Mouse (Mus musculus): ENCODE results near the gene Cysrt1. TPM values are rescaled to one million over a fixed set of nuclear protein-coding genes. Genes with fewer than 3 reads are reported as not detected.

The Cysrt1 gene
- polyA plus RNA-seq (2012; ENCODE audit: insufficient read depth, insufficient read length, low replicate concordance, missing spikeins) = not detected in 2 replicates

DNA sequence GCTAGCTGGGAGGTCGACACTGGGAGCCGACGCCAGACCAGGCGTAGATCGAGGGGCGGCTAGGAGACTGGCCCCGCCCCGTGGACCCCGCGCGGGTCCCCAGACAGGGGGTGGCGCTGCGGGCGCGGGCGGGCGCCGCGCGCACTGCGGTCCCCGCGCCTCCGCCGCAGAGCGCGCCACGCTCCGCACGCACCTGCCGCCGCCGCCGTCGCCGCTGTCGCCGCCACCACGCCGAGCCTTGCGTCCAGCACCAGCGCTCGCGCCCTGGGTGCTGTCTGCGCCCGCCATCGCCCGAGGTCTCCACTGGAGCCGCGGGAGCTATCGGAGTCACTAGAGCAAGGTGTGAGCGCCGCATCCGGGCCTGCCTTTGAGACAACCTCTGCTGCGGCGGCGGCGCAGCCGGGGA is at the start of gene Cysrt1, which contains the start of gene Rnf208:
Gene Cysrt1, minus strand, starts transcription at position 352 of the 406 bp plus-strand sequence.
Gene Rnf208, plus strand, starts transcription at position 155 of the 406 bp plus-strand sequence.
- peaks cover 26% of the 10 kb centered on the region for H3K4me1 ChIP-seq (ENCODE audit: control insufficient read depth, insufficient read depth, low read length)
- TF ChIP-seq CTCF (IDR thresholded peaks at IDR 0.05; ENCODE audit: insufficient read depth, low read depth, low read length) (no peak), POLR2A (IDR thresholded peaks at IDR 0.05; ENCODE audit: insufficient read depth, low read depth, low read length) (peak; percentile 39)
- peak within 1 kb of the TSS; percentile 56; the same call in 1 of the 2 replicates for H3K27ac ChIP-seq (ENCODE audit: insufficient read depth, low read depth, low read length)
- WGBS = 0% methylated on average over 52 of the region's 59 CpGs
- peak within 1 kb of the TSS; percentile 89 for H3K4me3 ChIP-seq (ENCODE audit: insufficient read depth, low read depth, low read length)

DNA sequence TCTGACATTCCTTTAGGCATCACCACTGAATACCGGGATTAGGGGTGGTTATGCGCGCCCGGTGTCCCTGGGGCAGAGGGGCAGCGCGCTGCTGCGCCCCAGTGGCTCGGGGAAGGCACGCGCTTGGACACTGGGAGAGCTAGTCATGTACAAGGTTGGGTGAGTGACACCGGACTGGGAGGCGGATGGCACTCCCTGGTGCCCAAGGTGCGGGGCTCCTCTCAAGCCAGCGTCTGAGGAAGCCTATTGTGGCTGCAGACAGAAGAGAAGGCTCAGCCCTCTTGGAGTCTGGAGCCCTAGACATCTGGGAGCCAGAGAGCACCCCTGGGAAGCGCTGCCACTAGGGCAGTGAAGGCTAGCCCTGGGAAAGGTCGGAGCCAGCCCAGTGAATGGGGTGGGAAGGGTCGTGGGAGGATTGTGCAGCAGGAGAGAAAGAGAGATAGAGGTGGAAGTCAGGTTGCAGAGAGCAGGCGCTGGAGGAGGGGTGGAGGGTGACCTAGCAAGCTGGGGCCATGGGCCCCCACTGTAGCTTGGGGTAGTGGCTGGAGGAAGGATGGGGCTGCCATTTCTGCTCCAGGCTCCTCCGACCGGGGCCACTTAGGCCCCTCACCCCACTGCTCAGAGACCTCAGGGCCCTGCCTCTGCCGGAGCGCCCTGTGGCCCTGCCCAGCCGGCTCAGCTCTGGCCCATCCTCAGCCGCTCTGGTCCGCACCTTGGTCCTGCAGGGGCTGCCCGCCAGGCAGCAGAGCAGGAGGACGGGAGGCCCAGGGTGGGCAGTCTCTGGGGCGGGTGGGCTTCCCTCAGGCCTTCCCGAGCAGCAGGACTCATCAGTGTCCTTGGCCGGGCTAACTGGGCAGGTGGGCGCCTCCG is 49.2 kb upstream of the Cysrt1 start:
- H3K4me1 ChIP-seq (ENCODE audit: control insufficient read depth, insufficient read depth, low read length) = peaks cover 83% of the 10 kb centered on the region
- H3K4me3 ChIP-seq (ENCODE audit: insufficient read depth, low read depth, low read length) = no peak overlapping the region
- WGBS = 17% methylated on average over 32 of the region's 32 CpGs
- peak overlapping the region; percentile 34; the same call in 1 of the 2 replicates for H3K27ac ChIP-seq (ENCODE audit: insufficient read depth, low read depth, low read length)
- no peak for TF ChIP-seq POLR2A (IDR thresholded peaks at IDR 0.05; ENCODE audit: insufficient read depth, low read depth, low read length)
- TF ChIP-seq CTCF (IDR thresholded peaks at IDR 0.05; ENCODE audit: insufficient read depth, low read depth, low read length) = no peak; the same call in 1 of the 2 replicates

DNA sequence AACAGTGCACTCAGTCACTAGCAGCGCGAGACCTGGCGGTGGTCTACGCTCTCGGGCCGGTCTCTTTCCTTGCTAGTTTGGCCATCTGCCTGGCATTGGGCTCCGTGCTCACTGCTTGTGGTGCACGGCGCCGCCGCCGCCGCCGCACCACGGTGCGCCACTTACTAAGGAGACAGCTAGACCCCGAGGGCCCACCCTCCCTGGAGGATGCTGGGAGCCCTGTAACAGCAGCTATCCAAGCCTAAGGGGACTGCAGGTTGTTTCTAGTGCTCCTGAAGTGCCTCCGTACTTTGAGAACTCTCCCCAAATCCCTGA is 48.5 kb upstream of the Cysrt1 start:
- 1% methylated on average over 18 of the region's 18 CpGs for WGBS
- TF ChIP-seq CTCF (IDR thresholded peaks at IDR 0.05; ENCODE audit: insufficient read depth, low read depth, low read length) (peak; percentile 23; the same call in 1 of the 2 replicates), POLR2A (IDR thresholded peaks at IDR 0.05; ENCODE audit: insufficient read depth, low read depth, low read length) (no peak; the same call in 1 of the 2 replicates)
- H3K4me1 ChIP-seq (ENCODE audit: control insufficient read depth, insufficient read depth, low read length) = peaks cover 82% of the 10 kb centered on the region
- H3K4me3 ChIP-seq (ENCODE audit: insufficient read depth, low read depth, low read length) = no peak overlapping the region
- peak overlapping the region; percentile 34; the same call in 1 of the 2 replicates for H3K27ac ChIP-seq (ENCODE audit: insufficient read depth, low read depth, low read length)

DNA sequence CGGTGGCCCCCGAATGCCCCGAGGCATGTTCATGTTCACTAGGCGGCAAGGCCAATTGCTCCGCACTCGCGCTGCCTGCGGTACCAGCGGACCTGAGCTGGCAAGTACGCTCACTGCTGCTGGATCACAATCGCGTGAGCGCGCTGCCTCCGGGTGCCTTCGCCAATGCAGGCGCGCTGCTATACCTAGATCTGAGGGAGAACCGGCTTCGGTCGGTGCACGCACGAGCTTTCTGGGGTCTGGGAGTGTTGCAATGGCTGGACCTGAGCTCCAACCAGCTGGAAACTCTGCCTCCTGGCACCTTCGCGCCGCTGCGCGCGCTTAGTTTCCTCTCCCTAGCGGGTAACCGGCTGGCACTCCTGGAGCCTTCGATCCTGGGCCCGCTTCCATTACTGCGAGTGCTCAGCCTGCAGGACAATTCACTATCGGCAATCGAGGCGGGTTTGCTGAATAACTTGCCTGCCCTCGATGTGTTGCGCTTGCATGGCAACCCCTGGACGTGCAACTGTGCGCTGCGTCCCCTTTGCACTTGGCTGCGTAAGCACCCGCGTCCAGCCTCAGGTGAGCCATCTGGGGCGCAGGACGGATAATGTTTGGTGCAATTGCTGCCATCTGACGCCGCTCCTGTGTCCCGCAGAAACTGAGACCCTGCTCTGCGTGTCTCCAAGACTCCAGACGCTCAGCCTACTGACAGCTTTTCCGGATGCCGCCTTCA is 48.0 kb upstream of the Cysrt1 start:
- Histone ChIP-seq H3K27ac (ENCODE audit: insufficient read depth, low read depth, low read length) (peak overlapping the region; percentile 29; the same call in 1 of the 2 replicates), H3K4me3 (ENCODE audit: insufficient read depth, low read depth, low read length) (peak overlapping the region; percentile 14; the same call in 1 of the 2 replicates), H3K4me1 (ENCODE audit: control insufficient read depth, insufficient read depth, low read length) (peaks cover 77% of the 10 kb centered on the region)
- WGBS = 2% methylated on average over 54 of the region's 54 CpGs
- peak; percentile 17 for TF ChIP-seq POLR2A (IDR thresholded peaks at IDR 0.05; ENCODE audit: insufficient read depth, low read depth, low read length)
- no peak for TF ChIP-seq CTCF (IDR thresholded peaks at IDR 0.05; ENCODE audit: insufficient read depth, low read depth, low read length)

DNA sequence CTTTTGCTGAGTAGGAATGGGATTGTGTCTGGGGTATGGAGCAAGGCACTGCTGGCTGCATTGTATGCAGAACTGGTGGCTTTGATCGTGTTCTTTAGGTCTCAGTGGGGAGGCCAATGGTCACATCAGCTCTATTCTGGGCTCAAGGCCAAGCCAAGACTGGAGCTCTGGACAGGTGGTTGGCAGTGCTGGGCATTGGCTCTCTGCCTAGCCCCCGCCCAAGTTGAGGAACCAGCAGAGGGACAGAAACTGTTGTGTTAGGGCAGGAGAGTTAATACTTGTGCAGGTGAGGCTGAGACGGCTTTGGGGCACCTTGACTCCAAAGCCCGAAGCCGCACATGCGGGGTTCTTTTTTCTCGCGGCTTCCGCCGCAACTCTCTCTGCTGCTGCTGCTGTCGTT is 47.4 kb upstream of the Cysrt1 start, which contains the start of gene Lrrc26:
Gene Lrrc26, plus strand, starts transcription at position 265 of the 400 bp plus-strand sequence.
- peaks cover 72% of the 10 kb centered on the region for H3K4me1 ChIP-seq (ENCODE audit: control insufficient read depth, insufficient read depth, low read length)
- no peak for TF ChIP-seq POLR2A (IDR thresholded peaks at IDR 0.05; ENCODE audit: insufficient read depth, low read depth, low read length)
- no peak for TF ChIP-seq CTCF (IDR thresholded peaks at IDR 0.05; ENCODE audit: insufficient read depth, low read depth, low read length)
- WGBS = 8% methylated on average over 11 of the region's 11 CpGs
- peak within 1 kb of the TSS; percentile 14; the same call in 1 of the 2 replicates for H3K4me3 ChIP-seq (ENCODE audit: insufficient read depth, low read depth, low read length)
- peak within 1 kb of the TSS; percentile 29; the same call in 1 of the 2 replicates for H3K27ac ChIP-seq (ENCODE audit: insufficient read depth, low read depth, low read length)

DNA sequence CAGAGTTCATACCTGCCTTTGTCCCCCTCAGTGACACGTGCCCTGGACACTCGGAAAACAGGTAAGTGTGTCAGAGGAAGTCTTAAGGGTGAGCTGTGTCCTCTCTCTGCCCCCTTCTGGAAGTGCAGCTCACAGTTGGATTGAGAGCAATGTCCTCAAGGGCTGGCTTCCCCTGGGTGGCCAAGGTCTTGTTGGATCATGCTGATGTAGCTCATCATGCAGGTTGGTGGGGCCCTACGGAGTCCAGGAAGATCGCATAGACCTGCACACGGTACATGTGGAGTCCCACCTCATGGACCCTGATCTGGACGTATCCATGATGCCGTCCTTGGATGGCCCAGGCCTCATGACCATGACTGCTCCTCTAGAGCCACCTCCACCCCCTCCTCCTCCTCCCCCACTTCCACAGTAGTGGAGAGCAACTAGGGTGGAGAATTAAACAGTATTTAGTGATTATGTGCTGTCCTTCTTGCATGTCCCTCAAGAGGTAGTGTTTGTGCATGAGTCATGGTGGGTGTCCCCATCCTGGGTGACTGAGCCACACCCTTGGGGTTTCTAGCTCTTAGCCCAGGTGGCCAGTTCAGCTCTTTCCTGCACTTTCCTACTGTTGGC is 46.6 kb upstream of the Cysrt1 start:
- Histone ChIP-seq H3K27ac (ENCODE audit: insufficient read depth, low read depth, low read length) (no peak overlapping the region), H3K4me1 (ENCODE audit: control insufficient read depth, insufficient read depth, low read length) (peaks cover 64% of the 10 kb centered on the region), H3K4me3 (ENCODE audit: insufficient read depth, low read depth, low read length) (no peak overlapping the region)
- TF ChIP-seq POLR2A (IDR thresholded peaks at IDR 0.05; ENCODE audit: insufficient read depth, low read depth, low read length) = 0 out of 2 replicates have a peak, but pooled peaks have one; percentile 29
- no peak for TF ChIP-seq CTCF (IDR thresholded peaks at IDR 0.05; ENCODE audit: insufficient read depth, low read depth, low read length)
- 66% methylated on average over 7 of the region's 7 CpGs for WGBS

DNA sequence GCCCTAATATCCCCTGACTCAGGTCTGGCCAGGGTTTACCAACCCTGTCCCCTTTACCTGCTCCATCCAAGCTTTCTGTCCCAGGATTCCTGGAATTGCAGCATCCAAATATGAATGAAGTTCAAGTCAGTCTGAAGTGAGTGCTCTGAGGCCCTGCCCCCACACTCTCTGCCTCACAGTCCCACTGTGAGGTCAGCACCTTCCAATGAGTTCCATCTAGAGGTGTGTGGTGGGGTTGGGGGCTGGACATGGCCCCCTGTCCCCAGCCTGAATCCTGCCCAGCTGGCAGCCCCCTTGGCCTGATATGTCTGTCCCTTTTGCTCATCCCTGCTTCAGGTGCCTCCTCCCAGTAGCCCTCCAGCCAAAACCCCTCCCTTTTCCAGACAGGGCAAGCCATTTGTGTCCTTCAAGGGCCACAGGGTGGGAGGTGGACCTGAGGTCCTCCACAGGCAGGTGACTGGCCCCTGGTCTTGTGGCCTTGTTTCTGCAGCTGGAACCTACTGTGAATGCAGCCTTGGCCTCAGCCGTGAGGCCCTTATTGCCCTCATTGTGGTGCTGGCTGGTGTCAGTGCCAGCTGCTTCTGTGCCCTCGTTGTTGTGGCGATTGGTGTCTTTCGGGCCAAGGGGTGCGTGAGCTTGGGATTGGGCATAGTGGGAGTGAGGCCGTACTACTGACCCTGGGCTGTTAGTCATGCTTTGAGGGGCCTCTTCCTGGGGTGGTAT is 45.8 kb upstream of the Cysrt1 start, which contains the start of gene Tmem210:
Gene Tmem210, plus strand, starts transcription at position 219 of the 723 bp plus-strand sequence.
- peaks cover 57% of the 10 kb centered on the region for H3K4me1 ChIP-seq (ENCODE audit: control insufficient read depth, insufficient read depth, low read length)
- 35% methylated on average over 6 of the region's 6 CpGs for WGBS
- H3K27ac ChIP-seq (ENCODE audit: insufficient read depth, low read depth, low read length) = no peak within 1 kb of the TSS
- TF ChIP-seq CTCF (IDR thresholded peaks at IDR 0.05; ENCODE audit: insufficient read depth, low read depth, low read length) (no peak), POLR2A (IDR thresholded peaks at IDR 0.05; ENCODE audit: insufficient read depth, low read depth, low read length) (no peak)
- H3K4me3 ChIP-seq (ENCODE audit: insufficient read depth, low read depth, low read length) = no peak within 1 kb of the TSS
